8 mouse cellular contexts compared by ENCODE assay signal in the genomic region with DNA sequence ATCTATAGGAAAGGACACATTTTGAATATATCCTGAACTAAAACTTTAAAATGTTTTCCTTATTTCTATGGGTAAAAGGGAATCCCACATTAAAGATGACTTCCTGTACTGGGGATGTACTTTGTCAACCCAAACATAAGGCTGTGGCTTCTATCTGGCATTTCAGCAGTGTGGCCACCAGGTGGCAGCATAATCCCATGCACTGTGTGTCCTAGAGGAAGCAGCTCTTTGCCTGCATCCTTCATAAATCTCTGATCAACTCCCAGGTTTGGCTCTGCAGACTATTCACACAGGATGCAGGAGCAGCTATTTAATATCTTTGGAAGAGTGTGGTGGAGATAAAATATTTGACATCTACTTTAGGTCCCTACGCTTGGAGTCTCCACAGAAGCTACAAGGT. TPM values are rescaled to one million over a fixed set of nuclear protein-coding genes. Genes with fewer than 3 reads are reported as not detected.
A peak's percentile ranks its signal among the peaks of the same experiment; 100 is the strongest.
DNase-seq lines count a peak whose midpoint lies in the region; ATAC-seq and TF ChIP-seq lines count a peak whose summit lies in the region.

No protein-coding gene starts in this region.

- no peaks in the 10 kb centered on the region for H3K9me3 ChIP-seq in hindbrain, embryonic 14.5 days (ENCODE audit: control insufficient read depth, low read length)
- no peaks in the 10 kb centered on the region for H3K9me3 ChIP-seq in midbrain, embryonic 10.5 days (replicated peaks)

- H3K36me3 ChIP-seq in hindbrain, embryonic 14.5 days (replicated peaks; ENCODE audit: control insufficient read depth, insufficient read depth), result no peaks in the 10 kb centered on the region
- no peaks in the 10 kb centered on the region for H3K36me3 ChIP-seq in midbrain, embryonic 10.5 days

- H3K4me2 ChIP-seq in hindbrain, embryonic 14.5 days (replicated peaks), result no peak overlapping the region

- peak; percentile 87 for TF ChIP-seq CTCF in left cerebral cortex, adult 2 months (IDR thresholded peaks at IDR 0.05)

- 86% methylated on average over 1 of the region's 1 CpGs for WGBS in hindbrain, embryonic 14.5 days
- 76% methylated on average over 1 of the region's 1 CpGs for WGBS in midbrain, embryonic 10.5 days

- no peak overlapping the region for H3K4me3 ChIP-seq in hindbrain, embryonic 14.5 days (replicated peaks; ENCODE audit: low read length)
- H3K4me3 ChIP-seq in left cerebral cortex, adult 2 months, result no peak overlapping the region
- H3K4me3 ChIP-seq in midbrain, embryonic 10.5 days, result no peak overlapping the region

- no peaks in the 10 kb centered on the region for H3K27me3 ChIP-seq in hindbrain, embryonic 14.5 days (ENCODE audit: control insufficient read depth, insufficient read depth, low read length)
- H3K27me3 ChIP-seq in midbrain, embryonic 10.5 days (ENCODE audit: low read depth, poor library complexity, severe bottlenecking), result no peaks in the 10 kb centered on the region

- no peak overlapping the region for H3K9ac ChIP-seq in hindbrain, embryonic 14.5 days

- no peaks in the 10 kb centered on the region for H3K4me1 ChIP-seq in hindbrain, embryonic 14.5 days (replicated peaks; ENCODE audit: control insufficient read depth, insufficient read depth, low read length)
- no peaks in the 10 kb centered on the region for H3K4me1 ChIP-seq in midbrain, embryonic 10.5 days

- H3K27ac ChIP-seq in hindbrain, embryonic 14.5 days, result no peak overlapping the region
- no peak overlapping the region for H3K27ac ChIP-seq in left cerebral cortex, adult 2 months
- H3K27ac ChIP-seq in midbrain, embryonic 10.5 days (replicated peaks), result no peak overlapping the region

- peak; percentile 84 for ATAC-seq in hindbrain, embryonic 14.5 days (ENCODE audit: low FRiP score)
- no peak for ATAC-seq in megakaryocyte, adult 5-6 weeks (ENCODE audit: poor library complexity, severe bottlenecking)

- intact Hi-C loops in left cerebral cortex, adult 2 months (cut with DNase I), result loop anchor here (2.0 kb wide), 1 partner anchor 213 kb away; no protein-coding TSS in a partner anchor

- peak; percentile 89 for DNase-seq in adipocyte (ENCODE audit: low spot score)
- peak; percentile 47 to 62 for DNase-seq in cerebellum, adult 18-20 months
- DNase-seq in forelimb bud, embryonic 11.5 days (ENCODE audit: low read depth, low spot score), result peak; percentile 69
- DNase-seq in hindbrain, embryonic 14.5 days (ENCODE audit: low spot score), result peak; percentile 85
- peak; percentile 68 to 70 for DNase-seq in left cerebral cortex, adult 2 months (ENCODE audit: extremely low spot score in 1 of 2, low spot score in 2 of 2)
- DNase-seq in midbrain, embryonic 10.5 days (ENCODE audit: low spot score), result peak; percentile 54
- DNase-seq in skeletal muscle tissue, adult 2 months (ENCODE audit: low read depth, low spot score), result peak; percentile 10

RNA-seq across cellular contexts. Expression of a gene that starts 59.1 kb away (rescaled TPM):
- 0.09 and 0.29 TPM in 2 replicates for polyA plus RNA-seq in hindbrain, embryonic 14.5 days (2014; fragmentation: Nextera tagmentation; extraction: Ambion mirVana)
- total RNA-seq in left cerebral cortex, adult 2 months (2021), result under 1 TPM; 0.14 to 0.25 TPM
- not detected in 2 replicates for polyA plus RNA-seq in midbrain, embryonic 10.5 days (2016; fragmentation: Nextera tagmentation; extraction: Ambion mirVana)
- not detected in 2 replicates for total RNA-seq in megakaryocyte, adult 5-6 weeks (2015)
- total RNA-seq in megakaryocyte, adult 5-6 weeks (2017), result not detected in 2 replicates

Comparison
In these comparisons a context has a peak if more than half of its experiments do, and no peak if none do; other contexts are left out.
1. DNase-seq: peak in every context shown above with its lines; median percentile 89 in adipocyte; 85 in hindbrain, embryonic 14.5 days; 69 in forelimb bud, embryonic 11.5 days; 69 in left cerebral cortex, adult 2 months; 54 in cerebellum, adult 18-20 months; 54 in midbrain, embryonic 10.5 days; 10 in skeletal muscle tissue, adult 2 months.